Mouse (Mus musculus): ENCODE results near the gene Hgd.

- TF ChIP-seq POLR2A (IDR thresholded peaks at IDR 0.05; ENCODE audit: borderline replicate concordance, extremely low read depth, low read depth, low read length) (no peak), CTCF (IDR thresholded peaks at IDR 0.05; ENCODE audit: insufficient read depth, low read length) (no peak)
Observed at GRCm38 (mm10) chr16:37580651-37581050, 698 bp downstream of the Hgd start.
